Mouse (Mus musculus): ENCODE measurements at regions not wholly inside any gene's neighbourhood (a gene's known extent, or its start where the extent isn't known, plus 50 kb on each side); places are given as distances from the start of the nearest gene placed in this dataset.

DNA sequence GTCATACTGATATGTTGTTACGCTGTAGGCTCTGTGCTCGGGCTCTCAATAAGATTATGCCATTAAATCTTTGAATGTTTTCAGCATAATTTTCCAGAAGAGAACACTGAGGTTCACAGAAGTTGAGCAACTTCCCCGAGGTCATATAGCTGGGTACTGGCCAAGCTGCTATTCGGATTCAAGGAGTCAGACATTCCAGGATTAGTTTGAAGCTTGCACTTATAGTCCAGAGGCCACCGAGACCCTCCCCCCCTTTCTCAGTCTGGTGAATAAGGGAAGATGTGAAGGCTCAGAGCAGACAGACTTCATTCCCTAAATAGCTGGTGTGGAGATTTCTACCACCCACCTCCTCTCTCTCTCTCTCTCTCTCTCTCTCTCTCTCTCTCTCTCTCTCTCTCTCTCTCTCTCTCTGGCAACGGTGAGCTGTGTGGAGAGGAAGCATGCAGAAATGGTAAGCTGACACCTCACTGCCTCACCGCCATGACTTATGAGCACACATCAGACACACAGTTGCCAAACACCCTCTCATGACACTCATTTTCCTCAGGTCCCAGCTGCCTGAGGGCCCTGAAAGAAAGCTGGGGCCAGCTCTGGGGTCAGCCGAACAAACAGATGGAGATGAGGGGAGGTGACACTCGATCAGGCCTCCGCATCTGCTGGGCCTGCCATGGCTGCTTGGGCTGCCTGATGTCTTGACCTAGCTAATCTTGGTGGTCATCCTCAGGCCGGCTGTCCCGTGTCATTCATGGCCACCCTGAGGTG, 107.0 kb upstream of the Pdzrn3 start:
- TF ChIP-seq POLR2A (IDR thresholded peaks at IDR 0.05; ENCODE audit: borderline replicate concordance, insufficient read depth, low read length): no peak
- no peak for TF ChIP-seq CTCF (IDR thresholded peaks at IDR 0.05; ENCODE audit: borderline replicate concordance, insufficient read depth, low read depth, low read length)

All from cerebellum, adult 2 months (tissue).